Mouse (Mus musculus): Measurements from ENCODE around the gene St8sia6.

DNA sequence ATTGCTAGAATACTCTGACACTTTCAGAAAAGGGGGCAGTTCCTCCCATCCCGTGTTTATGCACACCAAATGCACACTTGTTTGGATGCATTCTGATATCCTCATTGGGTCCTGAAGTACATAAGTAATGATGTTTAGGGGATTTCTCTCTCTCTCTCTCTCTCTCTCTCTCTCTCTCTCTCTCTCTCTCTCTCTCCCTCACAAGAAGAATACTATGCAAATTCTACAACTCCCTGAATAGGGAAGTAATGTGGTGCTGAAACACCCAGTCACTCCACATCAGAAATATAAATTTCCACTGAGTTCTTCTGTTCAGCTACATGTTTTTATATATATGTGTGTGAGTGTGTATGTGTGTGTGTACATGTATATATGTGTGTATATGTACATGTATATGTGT, 43.1 kb downstream of the St8sia6 start:
- TF ChIP-seq CTCF (IDR thresholded peaks at IDR 0.05; ENCODE audit: low read depth, low read length) (no peak), POLR2A (IDR thresholded peaks at IDR 0.05; ENCODE audit: borderline replicate concordance, low read depth, low read length) (no peak)

Data from bone marrow macrophage, adult 2 months (primary cell).